Mouse (Mus musculus) kidney, embryonic 16.5 days (tissue): ENCODE measurements around the gene Ctnna2. TPM values are rescaled to one million over a fixed set of nuclear protein-coding genes. Genes with fewer than 3 reads are reported as not detected.

ENCODE experiments used
- ATAC-seq: fragments of 200-750 bp; cut with Nextera tagmentation; 2 replicates; pipeline ENCODE4 v1.8.0; 2017; ENCODE audit warnings: moderate TSS enrichment; ENCODE audit not compliant: low FRiP score, low TSS enrichment
- H3K27ac ChIP-seq: fragments of 300-500 bp; sonication (generic); 2 replicates; pipeline ENCODE4 v1.5.1; 2014; ENCODE audit warnings: low read length
- H3K27me3 ChIP-seq: fragments of 300-500 bp; sonication (generic); 2 replicates; pipeline ENCODE4 v1.6.1; 2014; ENCODE audit warnings: low read length, control low read depth, mixed read lengths; ENCODE audit not compliant: insufficient read depth
- H3K36me3 ChIP-seq: fragments of 300-500 bp; sonication (generic); 2 replicates; pipeline ENCODE4 v1.6.1; 2014; ENCODE audit warnings: low read length, control low read depth, mixed read lengths; ENCODE audit not compliant: insufficient read depth
- H3K4me1 ChIP-seq: fragments of 300-500 bp; sonication (generic); 2 replicates; pipeline ENCODE4 v1.6.1; 2014; ENCODE audit warnings: low read length, control low read depth, mixed read lengths; ENCODE audit not compliant: insufficient read depth
- H3K4me2 ChIP-seq: fragments of 300-500 bp; sonication (generic); replicated peaks from 2 replicates; pipeline ENCODE4 v1.6.1; 2014; ENCODE audit warnings: low read depth, low read length
- H3K4me3 ChIP-seq: fragments of 300-500 bp; sonication (generic); 2 replicates; pipeline ENCODE4 v1.5.1; 2014; ENCODE audit warnings: mild to moderate bottlenecking, low read length
- H3K9ac ChIP-seq: fragments of 300-500 bp; sonication (generic); replicated peaks from 2 replicates; pipeline ENCODE4 v1.6.1; 2014; ENCODE audit warnings: low read length
- H3K9me3 ChIP-seq: fragments of 300-500 bp; sonication (generic); 2 replicates; pipeline ENCODE4 v1.6.1; 2016; ENCODE audit warnings: low read length, control low read depth
- WGBS: fragments of 180-500 bp; shearing (Covaris S2); extraction: QIAGEN DNeasy Blood & Tissue Kit; methylation state at CpG from one replicate; pipeline ENCODE4 v1.1.7; 2014; 5-methylcytosine and 5-hydroxymethylcytosine counted together
- polyA plus RNA-seq: library from polyadenylated mRNA; unstranded; fragments of >200 nt; fragmentation: Nextera tagmentation; extraction: Ambion mirVana; gene quantifications from 2 replicates; pipeline ENCODE4 v1.2.1, GENCODE M21; 2015

The Ctnna2 gene
- polyA plus RNA-seq, 1 experiment from 2014 or later: 0.91 TPM

DNA sequence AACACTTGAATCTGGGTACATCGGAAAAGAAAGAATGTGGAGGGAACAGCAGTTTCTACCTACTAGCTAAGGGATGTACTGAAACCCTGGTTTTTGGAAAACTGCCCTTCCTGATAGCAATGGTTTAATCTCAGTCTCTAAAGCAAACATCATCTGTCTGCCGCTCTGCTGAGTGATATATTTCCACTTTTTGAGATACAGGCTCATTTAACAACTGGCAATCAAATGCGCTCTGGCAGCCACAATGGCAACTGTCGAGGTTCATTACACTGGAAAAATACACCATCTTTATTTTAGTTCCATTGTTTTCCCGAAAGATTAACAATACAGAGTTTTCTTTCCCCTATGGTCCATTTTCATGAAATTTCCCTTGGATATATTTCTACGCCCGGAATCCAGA is 506.2 kb downstream of the Ctnna2 start:
- no peak for ATAC-seq
- WGBS: 81% methylated on average over 7 of the region's 7 CpGs

GRCm38 (mm10) chr6:77468058-77468457 is 511.4 kb downstream of the Ctnna2 start:
- Histone ChIP-seq H3K9me3 (no peaks in the 10 kb centered on the region), H3K9ac (no peak overlapping the region), H3K4me3 (no peak overlapping the region), H3K27ac (no peak overlapping the region), H3K27me3 (no peaks in the 10 kb centered on the region), H3K4me2 (no peak overlapping the region), H3K4me1 (no peaks in the 10 kb centered on the region), H3K36me3 (no peaks in the 10 kb centered on the region)
- 90% methylated on average over 3 of the region's 3 CpGs for WGBS
- no peak for ATAC-seq

More for the DNA sequence above, 506.2 kb downstream of the Ctnna2 start:
- H3K9me3 ChIP-seq: no peaks in the 10 kb centered on the region
- no peak overlapping the region for H3K27ac ChIP-seq
- H3K36me3 ChIP-seq: no peaks in the 10 kb centered on the region
- H3K4me1 ChIP-seq: no peaks in the 10 kb centered on the region
- no peak overlapping the region for H3K4me2 ChIP-seq
- H3K27me3 ChIP-seq: no peaks in the 10 kb centered on the region
- H3K9ac ChIP-seq: no peak overlapping the region
- H3K4me3 ChIP-seq: no peak overlapping the region

- H3K9ac ChIP-seq: no peak overlapping the region
- no peaks in the 10 kb centered on the region for H3K9me3 ChIP-seq
- no peaks in the 10 kb centered on the region for H3K4me1 ChIP-seq
- H3K27ac ChIP-seq: no peak overlapping the region
- no peak for ATAC-seq
- 6% methylated on average over 1 of the region's 1 CpGs for WGBS
- H3K27me3 ChIP-seq: no peaks in the 10 kb centered on the region
- H3K4me3 ChIP-seq: no peak overlapping the region
- no peak overlapping the region for H3K4me2 ChIP-seq
- H3K36me3 ChIP-seq: no peaks in the 10 kb centered on the region
These were observed 516.8 kb downstream of the Ctnna2 start for GRCm38 (mm10) chr6:77462737-77463136.

DNA sequence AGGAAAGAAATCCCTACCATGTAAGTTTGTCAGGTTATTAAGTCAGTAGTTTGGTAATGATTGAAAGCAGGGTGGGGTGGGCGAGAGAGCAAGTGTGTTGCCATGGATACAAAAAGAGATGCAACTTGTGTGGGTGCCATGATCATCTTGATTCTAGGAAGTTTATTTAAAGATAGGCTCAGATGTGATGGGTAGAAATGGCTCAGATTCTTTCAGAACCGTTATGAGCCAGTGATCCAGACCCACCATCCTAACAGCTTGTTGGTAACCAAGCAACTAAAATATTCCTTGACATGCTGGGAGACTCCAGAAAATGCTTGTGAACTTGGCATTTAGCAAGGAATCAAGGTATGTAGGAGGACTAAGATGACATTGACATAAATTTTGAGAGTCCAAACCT is 521.6 kb downstream of the Ctnna2 start:
- Histone ChIP-seq H3K27ac (no peak overlapping the region), H3K4me2 (no peak overlapping the region), H3K4me3 (no peak overlapping the region), H3K9me3 (no peaks in the 10 kb centered on the region), H3K36me3 (no peaks in the 10 kb centered on the region), H3K9ac (no peak overlapping the region), H3K4me1 (no peaks in the 10 kb centered on the region), H3K27me3 (no peaks in the 10 kb centered on the region)
- no peak for ATAC-seq
- WGBS: 78% methylated on average over 2 of the region's 2 CpGs

DNA sequence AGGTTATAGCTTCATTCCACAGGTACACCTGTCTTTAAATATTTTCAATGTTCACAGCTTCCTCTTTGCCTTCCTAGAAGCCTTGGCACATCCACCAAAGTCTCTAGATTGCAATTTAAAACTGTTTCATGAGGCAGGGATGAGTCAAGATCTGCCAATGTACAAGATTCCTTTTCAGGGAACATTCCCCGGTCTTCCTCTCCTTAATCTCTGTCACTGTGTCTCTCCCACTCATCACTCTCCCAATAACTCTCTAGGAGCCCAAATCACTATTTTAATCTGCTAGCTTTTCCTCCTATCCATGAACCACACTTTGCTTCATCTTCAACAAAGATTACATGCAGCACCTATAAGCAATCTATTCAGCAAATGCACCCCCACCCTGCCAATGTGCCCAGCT is 532.6 kb downstream of the Ctnna2 start:
- WGBS: 79% methylated on average over 1 of the region's 1 CpGs
- H3K4me1 ChIP-seq: no peaks in the 10 kb centered on the region
- H3K4me3 ChIP-seq: no peak overlapping the region
- no peak overlapping the region for H3K4me2 ChIP-seq
- H3K9ac ChIP-seq: no peak overlapping the region
- no peaks in the 10 kb centered on the region for H3K36me3 ChIP-seq
- ATAC-seq: no peak
- no peaks in the 10 kb centered on the region for H3K27me3 ChIP-seq
- H3K27ac ChIP-seq: no peak overlapping the region
- no peaks in the 10 kb centered on the region for H3K9me3 ChIP-seq

GRCm38 (mm10) chr6:77443906-77444305 is 535.6 kb downstream of the Ctnna2 start:
- 81% methylated on average over 11 of the region's 11 CpGs for WGBS
- Histone ChIP-seq H3K4me1 (no peaks in the 10 kb centered on the region), H3K9me3 (no peaks in the 10 kb centered on the region), H3K27me3 (no peaks in the 10 kb centered on the region), H3K27ac (no peak overlapping the region), H3K36me3 (no peaks in the 10 kb centered on the region), H3K4me3 (no peak overlapping the region), H3K9ac (no peak overlapping the region), H3K4me2 (no peak overlapping the region)
- no peak for ATAC-seq

- Histone ChIP-seq H3K36me3 (no peaks in the 10 kb centered on the region), H3K9ac (no peak overlapping the region), H3K4me1 (no peaks in the 10 kb centered on the region), H3K9me3 (no peaks in the 10 kb centered on the region), H3K4me2 (no peak overlapping the region), H3K27me3 (no peaks in the 10 kb centered on the region), H3K4me3 (no peak overlapping the region), H3K27ac (no peak overlapping the region)
- no peak for ATAC-seq
- 50% methylated on average over 5 of the region's 5 CpGs for WGBS
These were observed 538.4 kb downstream of the Ctnna2 start for GRCm38 (mm10) chr6:77441051-77441450.

GRCm38 (mm10) chr6:77430381-77430780 is 549.1 kb downstream of the Ctnna2 start:
- no peak for ATAC-seq
- Histone ChIP-seq H3K4me2 (no peak overlapping the region), H3K4me3 (no peak overlapping the region), H3K27me3 (no peaks in the 10 kb centered on the region), H3K27ac (no peak overlapping the region), H3K9me3 (no peaks in the 10 kb centered on the region), H3K9ac (no peak overlapping the region), H3K4me1 (no peaks in the 10 kb centered on the region), H3K36me3 (no peaks in the 10 kb centered on the region)
- 84% methylated on average over 4 of the region's 4 CpGs for WGBS

DNA sequence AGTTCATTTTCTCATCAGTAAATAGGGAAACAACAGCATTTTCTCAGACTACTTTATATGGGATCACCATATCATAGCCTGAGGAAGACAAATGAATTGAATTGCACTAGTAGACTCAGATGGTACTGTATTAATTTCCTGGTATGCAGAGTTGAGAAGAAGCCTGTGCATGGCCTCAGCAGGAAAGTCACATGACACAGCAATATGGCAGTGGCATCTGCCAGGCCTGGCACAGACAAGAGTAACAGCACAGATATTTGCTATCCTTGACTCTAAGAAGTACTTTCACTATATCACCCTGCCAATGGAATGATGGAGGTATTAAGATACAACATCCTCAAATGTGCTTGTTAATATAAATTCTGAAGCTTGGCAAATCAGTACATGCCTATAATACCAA is 553.8 kb downstream of the Ctnna2 start:
- Histone ChIP-seq H3K27me3 (no peaks in the 10 kb centered on the region), H3K4me3 (no peak overlapping the region), H3K4me2 (no peak overlapping the region), H3K36me3 (no peaks in the 10 kb centered on the region), H3K9me3 (no peaks in the 10 kb centered on the region), H3K4me1 (no peaks in the 10 kb centered on the region), H3K27ac (no peak overlapping the region), H3K9ac (no peak overlapping the region)
- no peak for ATAC-seq

GRCm38 (mm10) chr6:77424826-77425225 is 554.7 kb downstream of the Ctnna2 start:
- Histone ChIP-seq H3K4me3 (no peak overlapping the region), H3K4me1 (no peaks in the 10 kb centered on the region), H3K9ac (no peak overlapping the region), H3K9me3 (no peaks in the 10 kb centered on the region), H3K36me3 (no peaks in the 10 kb centered on the region), H3K27ac (no peak overlapping the region), H3K4me2 (no peak overlapping the region), H3K27me3 (no peaks in the 10 kb centered on the region)
- 76% methylated on average over 4 of the region's 4 CpGs for WGBS
- ATAC-seq: no peak
